Mouse (Mus musculus): Measurements from ENCODE around the gene Traf1. TPM values are rescaled to one million over a fixed set of nuclear protein-coding genes. Genes with fewer than 3 reads are reported as not detected.

The Traf1 gene
- polyA plus RNA-seq, 1 experiment from 2014 or later, result 0.37 TPM

- H3K36me3 ChIP-seq (replicated peaks), result no peaks in the 10 kb centered on the region
- no peaks in the 10 kb centered on the region for H3K27me3 ChIP-seq
- ATAC-seq (ENCODE audit: low FRiP score), result no peak
- H3K9ac ChIP-seq, result no peak overlapping the region
- no peaks in the 10 kb centered on the region for H3K9me3 ChIP-seq
- WGBS, result 62% methylated on average over 3 of the region's 3 CpGs
- no peak overlapping the region for H3K27ac ChIP-seq
- no peak overlapping the region for H3K4me3 ChIP-seq (replicated peaks)
- peaks cover 13% of the 10 kb centered on the region for H3K4me1 ChIP-seq
- no peak overlapping the region for H3K4me2 ChIP-seq
These were observed 18.0 kb upstream of the Traf1 start for GRCm38 (mm10) chr2:34979459-34980011.

- Histone ChIP-seq H3K9me3 (no peaks in the 10 kb centered on the region), H3K27me3 (no peaks in the 10 kb centered on the region), H3K4me2 (no peak overlapping the region), H3K36me3 (replicated peaks) (no peaks in the 10 kb centered on the region), H3K9ac (no peak overlapping the region), H3K27ac (no peak overlapping the region), H3K4me3 (replicated peaks) (no peak overlapping the region), H3K4me1 (peaks cover 12% of the 10 kb centered on the region)
- ATAC-seq (ENCODE audit: low FRiP score), result no peak
- 97% methylated on average over 2 of the region's 2 CpGs for WGBS
These were observed 16.7 kb upstream of the Traf1 start for GRCm38 (mm10) chr2:34978226-34978625.

- 89% methylated on average over 8 of the region's 8 CpGs for WGBS
- no peak overlapping the region for H3K9ac ChIP-seq
- H3K4me1 ChIP-seq, result peaks cover 3% of the 10 kb centered on the region
- no peaks in the 10 kb centered on the region for H3K27me3 ChIP-seq
- H3K9me3 ChIP-seq, result no peaks in the 10 kb centered on the region
- no peak for ATAC-seq (ENCODE audit: low FRiP score)
- no peak overlapping the region for H3K4me3 ChIP-seq (replicated peaks)
- no peak overlapping the region for H3K4me2 ChIP-seq
- H3K36me3 ChIP-seq (replicated peaks), result no peaks in the 10 kb centered on the region
- H3K27ac ChIP-seq, result no peak overlapping the region
These were observed 15.5 kb upstream of the Traf1 start for GRCm38 (mm10) chr2:34976945-34977658.

GRCm38 (mm10) chr2:34976447-34976846, 14.9 kb upstream of the Traf1 start:
- Histone ChIP-seq H3K9ac (no peak overlapping the region), H3K4me2 (no peak overlapping the region), H3K4me1 (no peaks in the 10 kb centered on the region), H3K4me3 (replicated peaks) (no peak overlapping the region), H3K9me3 (no peaks in the 10 kb centered on the region), H3K27me3 (no peaks in the 10 kb centered on the region), H3K27ac (no peak overlapping the region), H3K36me3 (replicated peaks) (no peaks in the 10 kb centered on the region)
- 91% methylated on average over 6 of the region's 6 CpGs for WGBS
- ATAC-seq (ENCODE audit: low FRiP score), result no peak

- Histone ChIP-seq H3K9ac (no peak overlapping the region), H3K27ac (no peak overlapping the region), H3K27me3 (no peaks in the 10 kb centered on the region), H3K9me3 (no peaks in the 10 kb centered on the region), H3K36me3 (replicated peaks) (no peaks in the 10 kb centered on the region), H3K4me2 (no peak overlapping the region), H3K4me1 (no peaks in the 10 kb centered on the region), H3K4me3 (replicated peaks) (no peak overlapping the region)
- no peak for ATAC-seq (ENCODE audit: low FRiP score)
- 88% methylated on average over 8 of the region's 8 CpGs for whole genome bisulfite sequencing
These were observed 11.5 kb upstream of the Traf1 start for GRCm38 (mm10) chr2:34973087-34973486.

GRCm38 (mm10) chr2:34971080-34971888, 9.7 kb upstream of the Traf1 start:
- Histone ChIP-seq H3K36me3 (replicated peaks) (no peaks in the 10 kb centered on the region), H3K9ac (no peak overlapping the region), H3K4me1 (no peaks in the 10 kb centered on the region), H3K4me3 (replicated peaks) (no peak overlapping the region), H3K9me3 (no peaks in the 10 kb centered on the region), H3K4me2 (no peak overlapping the region), H3K27me3 (no peaks in the 10 kb centered on the region), H3K27ac (no peak overlapping the region)
- 79% methylated on average over 11 of the region's 11 CpGs for whole genome bisulfite sequencing
- no peak for ATAC-seq (ENCODE audit: low FRiP score)

GRCm38 (mm10) chr2:34970092-34970750, 8.6 kb upstream of the Traf1 start:
- Histone ChIP-seq H3K27ac (no peak overlapping the region), H3K4me3 (replicated peaks) (no peak overlapping the region), H3K9me3 (no peaks in the 10 kb centered on the region), H3K27me3 (no peaks in the 10 kb centered on the region), H3K4me1 (no peaks in the 10 kb centered on the region; the same call in 1 of the 2 replicates), H3K9ac (no peak overlapping the region), H3K4me2 (no peak overlapping the region), H3K36me3 (replicated peaks) (no peaks in the 10 kb centered on the region)
- WGBS, result 42% methylated on average over 9 of the region's 9 CpGs
- 0 out of 2 replicates have a peak, but pooled peaks have one; percentile 39 for ATAC-seq (ENCODE audit: low FRiP score)

- no peak overlapping the region for H3K27ac ChIP-seq
- no peak overlapping the region for H3K9ac ChIP-seq
- H3K4me3 ChIP-seq (replicated peaks), result no peak overlapping the region
- H3K9me3 ChIP-seq, result no peaks in the 10 kb centered on the region
- 76% methylated on average over 7 of the region's 7 CpGs for WGBS
- H3K36me3 ChIP-seq (replicated peaks), result no peaks in the 10 kb centered on the region
- no peaks in the 10 kb centered on the region for H3K27me3 ChIP-seq
- ATAC-seq (ENCODE audit: low FRiP score), result no peak
- H3K4me2 ChIP-seq, result no peak overlapping the region
- H3K4me1 ChIP-seq, result peaks cover 4% of the 10 kb centered on the region; the same call in 1 of the 2 replicates
These were observed 7.6 kb upstream of the Traf1 start for GRCm38 (mm10) chr2:34969166-34969565.

GRCm38 (mm10) chr2:34966243-34966934, 4.8 kb upstream of the Traf1 start:
- Histone ChIP-seq H3K36me3 (replicated peaks) (no peaks in the 10 kb centered on the region), H3K27me3 (peaks cover 7% of the 10 kb centered on the region), H3K9ac (no peak overlapping the region), H3K9me3 (no peaks in the 10 kb centered on the region), H3K4me2 (no peak overlapping the region), H3K27ac (no peak overlapping the region), H3K4me3 (replicated peaks) (no peak overlapping the region), H3K4me1 (peaks cover 5% of the 10 kb centered on the region; the same call in 1 of the 2 replicates)
- WGBS, result 91% methylated on average over 8 of the region's 8 CpGs
- no peak for ATAC-seq (ENCODE audit: low FRiP score)

GRCm38 (mm10) chr2:34965806-34966205, 4.2 kb upstream of the Traf1 start:
- Histone ChIP-seq H3K9ac (no peak overlapping the region), H3K27me3 (peaks cover 11% of the 10 kb centered on the region), H3K9me3 (no peaks in the 10 kb centered on the region), H3K4me1 (peaks cover 8% of the 10 kb centered on the region; the same call in 1 of the 2 replicates), H3K27ac (no peak overlapping the region), H3K36me3 (replicated peaks) (no peaks in the 10 kb centered on the region), H3K4me2 (no peak overlapping the region), H3K4me3 (replicated peaks) (no peak overlapping the region)
- no peak for ATAC-seq (ENCODE audit: low FRiP score)
- 72% methylated on average over 8 of the region's 8 CpGs for WGBS

GRCm38 (mm10) chr2:34965293-34965692, 3.7 kb upstream of the Traf1 start:
- H3K36me3 ChIP-seq (replicated peaks), result no peaks in the 10 kb centered on the region
- no peaks in the 10 kb centered on the region for H3K9me3 ChIP-seq
- H3K9ac ChIP-seq, result no peak overlapping the region
- H3K27ac ChIP-seq, result no peak overlapping the region
- ATAC-seq (ENCODE audit: low FRiP score), result no peak
- no peak overlapping the region for H3K4me2 ChIP-seq
- peaks cover 8% of the 10 kb centered on the region; the same call in 1 of the 2 replicates for H3K4me1 ChIP-seq
- H3K27me3 ChIP-seq, result peaks cover 11% of the 10 kb centered on the region
- H3K4me3 ChIP-seq (replicated peaks), result no peak overlapping the region
- WGBS, result 51% methylated on average over 9 of the region's 9 CpGs
